Mouse (Mus musculus) limb, embryonic 13.5 days (tissue): Measurements from ENCODE around the gene Pcyt2. TPM values are rescaled to one million over a fixed set of nuclear protein-coding genes. Genes with fewer than 3 reads are reported as not detected.

Experiments used
- ATAC-seq: fragments of 200-750 bp; cut with Nextera tagmentation; 2 replicates; pipeline ENCODE4 v1.8.0; 2017; ENCODE audit warnings: low read depth, moderate number of reproducible peaks, moderate TSS enrichment; ENCODE audit not compliant: low FRiP score
- H3K27ac ChIP-seq: fragments of 300-500 bp; sonication (generic); 2 replicates; pipeline ENCODE4 v1.5.1; 2015; ENCODE audit warnings: inconsistent platforms, mild to moderate bottlenecking, moderate library complexity
- H3K27me3 ChIP-seq: fragments of 300-500 bp; sonication (generic); 2 replicates; pipeline ENCODE4 v1.6.1; 2015; ENCODE audit warnings: mild to moderate bottlenecking, inconsistent platforms
- H3K36me3 ChIP-seq: fragments of 300-500 bp; sonication (generic); 2 replicates; pipeline ENCODE4 v1.6.1; 2015; ENCODE audit warnings: inconsistent platforms, mild to moderate bottlenecking, moderate library complexity
- H3K4me1 ChIP-seq: fragments of 300-500 bp; sonication (generic); 2 replicates; pipeline ENCODE4 v1.6.1; 2015; ENCODE audit warnings: inconsistent platforms
- H3K4me2 ChIP-seq: fragments of 300-500 bp; sonication (generic); replicated peaks from 2 replicates; pipeline ENCODE4 v1.6.1; 2015; ENCODE audit warnings: inconsistent platforms, mild to moderate bottlenecking, moderate library complexity
- H3K4me3 ChIP-seq: fragments of 300-500 bp; sonication (generic); 2 replicates; pipeline ENCODE4 v1.5.1; 2015; ENCODE audit warnings: moderate library complexity, mild to moderate bottlenecking, inconsistent platforms
- H3K9ac ChIP-seq: fragments of 300-500 bp; sonication (generic); 2 replicates; pipeline ENCODE4 v1.6.1; 2015; ENCODE audit warnings: mild to moderate bottlenecking, inconsistent platforms
- H3K9me3 ChIP-seq: fragments of 300-500 bp; sonication (generic); 2 replicates; pipeline ENCODE4 v1.6.1; 2016; ENCODE audit warnings: inconsistent platforms
- WGBS: fragments of 180-500 bp; shearing (Covaris S2); methylation state at CpG from one replicate; pipeline ENCODE4 v1.1.7; 2015; 5-methylcytosine and 5-hydroxymethylcytosine counted together
- polyA plus RNA-seq: library from polyadenylated mRNA; unstranded; fragments of >200 nt; fragmentation: Nextera tagmentation; extraction: Ambion mirVana; gene quantifications from 2 replicates; pipeline ENCODE4 v1.2.1, GENCODE M21; 2015

Gene Pcyt2
- polyA plus RNA-seq, 1 experiment from 2014 or later: 150 TPM

DNA sequence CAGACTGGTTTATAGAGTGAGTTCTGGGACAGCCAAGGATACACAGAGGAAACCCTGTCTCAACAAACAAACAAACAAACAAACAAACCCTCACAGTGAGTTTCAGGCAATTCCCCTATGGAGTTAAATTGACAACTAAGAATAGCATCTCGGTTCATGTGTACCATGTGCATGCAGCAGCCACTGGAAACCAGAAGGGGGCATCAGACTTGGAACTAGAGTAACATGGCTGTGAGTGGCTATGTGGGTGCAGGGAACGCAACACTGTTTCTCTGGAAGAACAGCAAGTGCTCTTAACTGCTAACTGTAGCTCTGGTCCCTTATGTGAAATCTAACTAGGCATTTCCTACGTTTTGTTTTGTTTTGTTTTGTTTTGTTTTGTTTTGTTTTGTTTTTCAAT, 34.1 kb upstream of the Pcyt2 start:
- no peaks in the 10 kb centered on the region for H3K9me3 ChIP-seq
- H3K4me3 ChIP-seq: no peak overlapping the region
- H3K27me3 ChIP-seq: peaks cover 14% of the 10 kb centered on the region
- H3K27ac ChIP-seq: no peak overlapping the region
- no peaks in the 10 kb centered on the region for H3K36me3 ChIP-seq
- no peak overlapping the region for H3K4me2 ChIP-seq
- ATAC-seq: no peak
- H3K9ac ChIP-seq: no peak overlapping the region
- WGBS: 68% methylated on average over 3 of the region's 3 CpGs
- H3K4me1 ChIP-seq: peaks cover 9% of the 10 kb centered on the region

DNA sequence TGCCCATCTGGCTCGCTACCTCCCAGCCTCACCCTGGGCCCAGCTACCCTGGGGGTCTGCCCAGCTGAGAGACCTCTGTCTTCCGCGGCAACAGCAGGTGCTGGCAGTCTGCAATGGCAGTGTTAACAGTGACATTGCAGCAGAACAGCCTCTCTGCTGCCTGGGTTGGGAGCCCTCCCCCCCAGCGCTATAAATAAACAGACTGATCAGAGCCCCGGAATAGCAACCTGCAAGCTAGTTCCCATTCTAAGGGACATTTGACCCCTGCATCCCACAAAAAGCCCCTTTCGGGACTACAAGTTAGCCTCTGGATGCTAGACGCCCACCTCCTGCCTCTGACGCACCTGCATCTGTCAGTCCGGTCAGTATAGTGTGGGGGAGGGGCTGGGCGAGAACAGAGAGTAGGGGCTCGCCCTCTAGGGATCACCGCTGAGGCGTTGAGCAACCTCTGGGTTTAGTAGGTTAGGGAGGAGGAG, 30.3 kb upstream of the Pcyt2 start, which contains the start of gene Myadml2:
TSS of gene Myadml2 (minus strand) at position 158 of the 476 bp plus-strand sequence.
- no peak for ATAC-seq
- peak within 1 kb of the TSS; percentile 8; the same call in 1 of the 2 replicates for H3K4me3 ChIP-seq
- H3K9ac ChIP-seq: no peak within 1 kb of the TSS
- no peaks in the 10 kb centered on the region for H3K9me3 ChIP-seq
- peak within 1 kb of the TSS; percentile 48 for H3K4me2 ChIP-seq
- H3K27me3 ChIP-seq: peaks cover 16% of the 10 kb centered on the region
- no peak within 1 kb of the TSS for H3K27ac ChIP-seq
- 8% methylated on average over 13 of the region's 13 CpGs for WGBS
- H3K4me1 ChIP-seq: peaks cover 15% of the 10 kb centered on the region
- no peaks in the 10 kb centered on the region for H3K36me3 ChIP-seq

DNA sequence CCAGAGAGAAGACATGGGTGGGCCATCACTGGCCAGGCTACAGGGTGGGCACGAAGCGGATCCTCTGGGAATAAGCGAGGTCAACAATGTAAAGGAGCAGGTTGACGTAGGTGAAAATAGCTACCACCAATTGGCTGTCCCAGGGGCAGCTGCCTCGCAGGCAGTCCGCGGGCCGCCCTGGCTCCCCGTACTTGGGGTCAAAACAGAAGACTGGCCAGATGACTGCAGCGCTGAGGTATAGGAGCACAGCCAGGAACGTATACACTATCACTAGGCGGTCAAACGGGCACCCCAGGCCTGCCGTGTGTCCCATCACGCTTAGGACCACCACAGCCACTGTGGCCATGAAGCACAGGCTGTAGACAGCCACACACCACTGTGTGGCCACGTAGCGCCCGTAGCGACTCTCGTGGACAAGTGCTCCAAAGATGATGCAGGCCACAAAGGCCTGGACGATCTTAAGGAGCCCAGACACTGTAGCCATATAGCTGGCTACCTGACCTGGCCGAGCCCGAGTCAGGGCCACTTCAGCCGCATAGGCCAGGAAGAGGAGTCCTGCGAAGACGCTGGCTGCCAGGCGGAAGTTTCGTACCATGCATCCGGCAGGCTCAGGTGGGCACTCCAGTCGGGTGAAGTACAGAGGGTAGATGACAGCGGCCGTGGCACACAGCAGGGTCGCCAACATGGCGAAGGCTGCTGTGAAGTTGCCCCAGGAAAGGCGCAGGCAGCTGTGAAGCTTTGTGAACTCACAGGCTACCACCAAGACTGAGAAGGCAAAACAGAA, 29.5 kb upstream of the Pcyt2 start:
- H3K27me3 ChIP-seq: peaks cover 18% of the 10 kb centered on the region
- no peak overlapping the region for H3K9ac ChIP-seq
- peak overlapping the region; percentile 48 for H3K4me2 ChIP-seq
- H3K4me3 ChIP-seq: no peak overlapping the region
- no peak overlapping the region for H3K27ac ChIP-seq
- H3K4me1 ChIP-seq: peaks cover 23% of the 10 kb centered on the region
- no peaks in the 10 kb centered on the region for H3K9me3 ChIP-seq
- ATAC-seq: no peak
- no peaks in the 10 kb centered on the region for H3K36me3 ChIP-seq
- WGBS: 78% methylated on average over 35 of the region's 35 CpGs

DNA sequence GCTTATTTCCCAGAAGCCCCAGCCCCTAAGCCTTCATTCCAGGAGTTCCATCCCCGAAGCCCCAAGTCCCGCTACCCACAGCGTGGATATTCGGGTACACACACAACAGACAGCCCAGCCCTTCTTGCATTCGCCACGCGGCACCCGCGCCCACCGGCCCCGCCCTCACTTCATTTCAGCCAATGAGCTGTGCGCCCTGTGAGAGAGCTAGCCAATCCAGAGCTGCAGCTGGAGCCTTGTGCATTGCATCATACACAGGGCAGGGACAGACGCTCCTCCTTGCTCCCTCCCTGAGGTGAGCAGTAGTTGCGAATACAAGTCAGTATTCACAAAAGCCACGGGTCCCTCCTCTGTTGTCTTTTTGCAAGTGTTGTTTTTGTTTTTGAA, 25.9 kb upstream of the Pcyt2 start, which contains the start of gene Pycr1:
TSS of gene Pycr1 (minus strand) at position 169 of the 387 bp plus-strand sequence.
- peak within 1 kb of the TSS; percentile 55 for H3K4me3 ChIP-seq
- H3K9me3 ChIP-seq: no peaks in the 10 kb centered on the region
- under 1% methylated on average over 15 of the region's 15 CpGs for WGBS
- peak within 1 kb of the TSS; percentile 78 for H3K9ac ChIP-seq
- ATAC-seq: peak; percentile 99
- H3K27me3 ChIP-seq: peaks cover 25% of the 10 kb centered on the region
- H3K36me3 ChIP-seq: no peaks in the 10 kb centered on the region
- H3K27ac ChIP-seq: peak within 1 kb of the TSS; percentile 72
- H3K4me2 ChIP-seq: peak within 1 kb of the TSS; percentile 89
- H3K4me1 ChIP-seq: peaks cover 33% of the 10 kb centered on the region

DNA sequence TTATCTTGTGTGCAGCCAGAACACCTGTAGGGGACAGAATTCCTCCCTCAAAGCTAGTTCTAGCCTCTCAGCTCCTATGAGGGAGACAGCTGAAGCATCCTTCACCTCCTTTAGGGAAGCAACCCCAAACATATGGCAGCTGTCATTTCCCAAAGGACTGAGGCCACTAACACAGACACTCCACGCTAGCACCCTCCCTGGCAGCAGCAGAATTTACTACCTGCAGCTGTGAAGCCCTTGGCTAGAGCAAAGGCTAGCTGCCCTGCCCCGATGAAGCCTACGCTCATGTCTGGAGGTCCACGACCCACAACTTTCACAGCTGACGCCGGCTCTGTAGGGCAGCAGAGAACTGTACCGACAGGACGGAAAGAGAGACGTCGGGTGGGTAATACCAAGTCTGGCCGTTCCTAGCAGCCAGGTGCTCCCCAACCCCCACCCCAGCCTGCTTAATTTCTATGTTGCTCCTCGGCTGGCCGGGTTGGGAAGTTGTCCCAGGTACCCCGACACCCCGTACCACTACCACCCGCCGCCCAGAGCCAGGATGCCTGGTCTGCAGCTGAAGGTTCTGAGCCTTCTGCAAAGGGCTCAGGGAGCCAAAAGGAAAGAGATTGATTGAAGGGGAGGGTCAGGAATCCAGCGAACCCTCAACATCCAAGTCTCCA, 25.3 kb upstream of the Pcyt2 start:
- H3K4me1 ChIP-seq: peaks cover 30% of the 10 kb centered on the region
- ATAC-seq: peak; percentile 60
- no peaks in the 10 kb centered on the region for H3K36me3 ChIP-seq
- no peaks in the 10 kb centered on the region for H3K9me3 ChIP-seq
- peak overlapping the region; percentile 55 for H3K4me3 ChIP-seq
- H3K27me3 ChIP-seq: peaks cover 23% of the 10 kb centered on the region
- H3K9ac ChIP-seq: peak overlapping the region; percentile 78
- WGBS: under 1% methylated on average over 18 of the region's 18 CpGs
- peak overlapping the region; percentile 89 for H3K4me2 ChIP-seq
- H3K27ac ChIP-seq: peak overlapping the region; percentile 72

DNA sequence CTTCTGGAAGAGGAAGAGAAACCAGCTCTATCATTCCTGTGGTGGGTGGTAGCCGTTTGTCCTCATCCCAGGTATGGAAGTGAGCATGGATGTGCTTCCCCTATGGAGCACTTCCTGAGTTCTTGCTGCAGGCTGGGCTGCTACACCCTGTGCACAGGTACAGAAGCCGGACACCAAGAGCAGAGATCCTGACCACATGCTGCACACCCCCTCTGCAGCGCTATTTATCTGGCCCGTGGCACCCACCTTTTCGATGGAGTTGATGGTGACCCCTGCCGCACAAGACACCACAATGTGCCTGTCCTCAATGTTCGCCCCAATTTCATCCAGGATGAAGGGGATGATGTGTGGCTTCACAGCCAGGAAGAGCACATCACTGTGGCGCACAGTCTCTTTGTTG, 24.1 kb upstream of the Pcyt2 start:
- Histone ChIP-seq H3K27me3 (peaks cover 11% of the 10 kb centered on the region), H3K4me2 (peak overlapping the region; percentile 89), H3K36me3 (no peaks in the 10 kb centered on the region), H3K9me3 (no peaks in the 10 kb centered on the region), H3K4me1 (peaks cover 24% of the 10 kb centered on the region), H3K27ac (no peak overlapping the region), H3K9ac (peak overlapping the region; percentile 78), H3K4me3 (peak overlapping the region; percentile 55; the same call in 1 of the 2 replicates)
- WGBS: 77% methylated on average over 8 of the region's 8 CpGs
- ATAC-seq: no peak

DNA sequence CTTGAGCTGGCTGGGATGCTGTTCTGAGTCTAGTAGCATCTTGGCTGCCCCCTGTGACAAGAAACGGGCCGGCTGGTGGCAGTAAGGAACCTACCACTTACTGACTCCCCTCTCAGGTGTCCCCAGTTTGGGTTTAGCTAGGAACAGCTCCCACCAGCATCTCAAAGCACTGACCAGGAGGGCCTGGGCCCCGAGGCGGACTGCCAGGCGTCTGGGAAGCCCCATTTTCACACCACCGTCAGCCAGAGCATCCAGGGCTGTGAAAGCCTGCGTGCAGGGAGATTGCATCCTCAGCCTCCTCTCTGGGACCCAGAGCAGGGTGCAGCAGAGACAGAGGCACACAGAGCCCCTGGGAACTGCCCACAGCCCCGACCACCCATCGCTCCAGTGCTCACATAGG, 23.5 kb upstream of the Pcyt2 start:
- Histone ChIP-seq H3K27me3 (peaks cover 9% of the 10 kb centered on the region; the same call in 1 of the 2 replicates), H3K36me3 (no peaks in the 10 kb centered on the region), H3K4me1 (peaks cover 24% of the 10 kb centered on the region), H3K27ac (no peak overlapping the region), H3K9ac (peak overlapping the region; percentile 27), H3K9me3 (no peaks in the 10 kb centered on the region), H3K4me3 (no peak overlapping the region), H3K4me2 (0 out of 2 replicates have a peak overlapping the region, but pooled peaks have one; percentile 3)
- ATAC-seq: no peak
- 50% methylated on average over 9 of the region's 9 CpGs for WGBS

DNA sequence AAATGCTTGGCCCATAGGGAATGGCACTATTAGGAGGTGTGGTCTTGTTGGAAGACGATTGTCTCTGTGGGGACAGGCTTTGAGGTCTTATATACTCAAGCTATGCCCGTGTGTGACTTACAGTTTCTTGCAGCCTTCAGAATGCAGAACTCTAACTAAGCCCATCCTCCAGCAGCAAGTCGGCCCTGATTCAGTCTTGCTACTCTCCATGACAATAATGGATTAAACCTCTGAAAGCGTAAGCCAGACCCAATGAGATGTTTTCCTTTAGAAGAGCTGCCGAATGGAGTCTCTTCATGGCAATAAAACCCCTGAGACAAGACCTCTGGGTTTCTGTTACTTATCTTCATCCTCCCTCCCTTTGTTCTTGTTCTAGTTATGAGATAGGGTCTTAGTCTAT, 17.1 kb upstream of the Pcyt2 start:
- H3K4me1 ChIP-seq: peaks cover 31% of the 10 kb centered on the region
- H3K9ac ChIP-seq: no peak overlapping the region
- no peaks in the 10 kb centered on the region for H3K36me3 ChIP-seq
- ATAC-seq: no peak
- no peaks in the 10 kb centered on the region for H3K9me3 ChIP-seq
- WGBS: 82% methylated on average over 5 of the region's 5 CpGs
- no peak overlapping the region for H3K4me2 ChIP-seq
- no peak overlapping the region for H3K27ac ChIP-seq
- H3K4me3 ChIP-seq: no peak overlapping the region
- no peaks in the 10 kb centered on the region for H3K27me3 ChIP-seq

DNA sequence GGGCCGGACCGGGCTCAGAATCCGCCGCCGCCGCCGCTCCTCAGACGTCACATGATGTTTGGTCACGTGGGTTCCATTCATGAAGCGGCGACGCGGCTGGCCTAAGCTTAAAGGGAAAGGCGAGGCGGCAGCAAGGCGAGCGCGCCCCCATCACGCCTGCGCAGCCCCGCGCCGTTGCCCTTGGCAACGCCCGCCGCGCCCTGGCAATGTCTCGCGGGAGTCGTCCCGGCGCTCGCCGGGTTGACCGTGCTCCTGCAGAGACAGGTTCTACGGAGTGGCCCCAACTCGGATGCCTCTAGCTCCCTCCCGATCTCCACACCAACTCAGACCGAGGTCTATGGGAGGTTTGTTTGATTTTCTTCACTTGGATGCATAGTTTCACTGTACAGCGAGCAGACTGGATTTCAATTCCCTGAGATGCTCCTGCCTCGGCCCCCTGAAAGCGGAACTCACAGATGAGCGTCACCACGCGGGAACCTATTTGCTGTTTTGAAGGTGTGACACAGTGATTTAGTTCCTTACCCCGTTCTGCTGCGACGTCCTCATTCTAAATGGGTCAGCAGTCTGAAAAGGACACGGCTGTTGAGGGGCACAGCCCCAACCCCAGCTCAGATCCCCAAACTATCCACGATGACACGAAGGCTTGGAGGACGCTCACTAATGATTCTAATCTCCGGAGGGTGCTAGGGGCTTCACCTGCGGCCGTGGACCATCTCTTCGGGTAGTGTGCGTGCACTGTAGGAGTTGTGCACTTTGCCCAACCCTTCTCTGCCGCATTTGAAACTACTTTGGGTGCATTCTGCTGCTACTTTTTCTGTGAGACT, 16.0 kb upstream of the Pcyt2 start, which contains the start of gene Mafg:
TSS of gene Mafg (minus strand) at position 81 of the 824 bp plus-strand sequence.
- peak; percentile 92 for ATAC-seq
- 11% methylated on average over 58 of the region's 58 CpGs for WGBS
- H3K9ac ChIP-seq: peak within 1 kb of the TSS; percentile 94

DNA sequence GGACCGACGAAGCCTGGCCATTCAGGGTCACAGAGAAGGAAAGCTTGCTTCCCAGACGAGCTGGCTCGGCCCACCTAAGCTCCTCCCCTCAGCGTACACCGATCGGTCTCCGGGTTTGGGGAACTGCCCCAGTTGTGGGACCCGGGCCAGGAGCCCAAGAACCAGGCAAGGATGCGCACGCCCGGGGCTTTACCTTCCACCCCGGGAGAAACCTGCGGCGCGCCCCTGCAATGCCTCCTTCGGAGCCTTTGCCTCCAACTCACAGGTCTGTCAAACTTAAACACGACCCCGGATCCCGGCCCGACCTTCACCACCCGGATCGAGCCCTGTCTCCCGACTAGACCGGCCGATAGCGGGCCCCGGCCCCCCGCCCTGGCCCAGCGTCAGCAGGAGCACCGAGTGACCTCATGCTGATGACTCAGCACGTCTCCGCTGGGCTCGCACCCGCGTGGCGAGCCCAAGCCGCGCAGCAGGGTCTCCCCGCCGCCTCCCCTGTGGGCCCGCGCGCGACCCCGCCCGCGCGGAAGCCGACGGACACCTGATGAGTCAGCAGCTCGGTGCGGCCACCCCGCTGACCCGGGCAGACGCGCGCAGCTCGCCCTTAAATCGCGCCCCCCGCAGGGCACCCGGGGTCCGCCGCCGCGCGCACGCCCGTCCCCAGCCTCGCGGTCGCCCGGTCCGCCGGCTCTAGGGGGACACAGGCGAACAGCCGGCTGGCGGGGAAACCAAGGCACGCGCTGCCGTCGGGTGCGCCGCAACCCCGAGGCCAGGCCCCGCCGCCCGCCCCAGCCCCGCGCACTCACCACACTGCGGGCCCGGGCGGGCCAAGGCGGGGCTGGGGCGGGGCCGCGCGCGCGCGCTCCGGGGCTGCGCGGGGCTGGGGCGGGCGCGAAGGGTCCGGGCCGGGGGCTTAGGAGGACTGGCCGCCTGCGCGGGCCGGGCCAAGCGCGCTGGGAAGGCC, 15.1 kb upstream of the Pcyt2 start:
- Histone ChIP-seq H3K4me2 (peak overlapping the region; percentile 85), H3K9ac (peak overlapping the region; percentile 94), H3K36me3 (peaks cover 16% of the 10 kb centered on the region), H3K4me1 (peaks cover 33% of the 10 kb centered on the region), H3K4me3 (peak overlapping the region; percentile 96), H3K27me3 (no peaks in the 10 kb centered on the region), H3K27ac (peak overlapping the region; percentile 86), H3K9me3 (no peaks in the 10 kb centered on the region)
- WGBS: under 1% methylated on average over 111 of the region's 116 CpGs
- ATAC-seq: peak; percentile 84

More for the DNA sequence above, 16.0 kb upstream of the Pcyt2 start, which contains the start of gene Mafg:
- H3K36me3 ChIP-seq: peaks cover 11% of the 10 kb centered on the region
- H3K4me3 ChIP-seq: peak within 1 kb of the TSS; percentile 96
- H3K4me1 ChIP-seq: peaks cover 33% of the 10 kb centered on the region
- H3K9me3 ChIP-seq: no peaks in the 10 kb centered on the region
- H3K27me3 ChIP-seq: no peaks in the 10 kb centered on the region
- peak within 1 kb of the TSS; percentile 86 for H3K27ac ChIP-seq
- peak within 1 kb of the TSS; percentile 85 for H3K4me2 ChIP-seq
